Mouse (Mus musculus) C2C12 (cell line): ENCODE data around the gene Lpcat3. TPM values are rescaled to one million over a fixed set of nuclear protein-coding genes. Genes with fewer than 3 reads are reported as not detected.

Experiments
- H3K27me3 ChIP-seq: one replicate; pipeline ENCODE4 v1.6.1; 2011; ENCODE audit not compliant: control insufficient read depth, insufficient read depth, insufficient read length
- H3K36me3 ChIP-seq: one replicate; pipeline ENCODE4 v1.6.1; 2011; ENCODE audit not compliant: control insufficient read depth, insufficient read depth
- H3K4me3 ChIP-seq: one replicate; pipeline ENCODE4 v1.5.1; 2011; ENCODE audit warnings: mild to moderate bottlenecking, control low read depth; ENCODE audit not compliant: poor library complexity, insufficient read depth, severe bottlenecking
- H3K79me2 ChIP-seq: one replicate; pipeline ENCODE4 v1.6.1; 2011; ENCODE audit not compliant: control insufficient read depth, insufficient read depth
- H3K79me3 ChIP-seq: one replicate; pipeline ENCODE4 v1.6.1; 2011; ENCODE audit warnings: low read depth, control low read depth
- H3ac ChIP-seq: one replicate; pipeline ENCODE3; 2011; ENCODE audit warnings: low read depth; ENCODE audit not compliant: control insufficient read depth, insufficient read length
- CEBPB ChIP-seq: IDR thresholded peaks from one replicate; pipeline ENCODE4 v1.6.1; 2011; ENCODE audit warnings: low read depth, mild to moderate bottlenecking, control low read depth, moderate library complexity
- CTCF ChIP-seq: IDR thresholded peaks from one replicate; pipeline ENCODE4 v1.5.1; 2011; ENCODE audit not compliant: control insufficient read depth, insufficient read depth, insufficient read length
- FOSL1 ChIP-seq: IDR thresholded peaks from one replicate; pipeline ENCODE4 v1.8.0; 2011; ENCODE audit warnings: mild to moderate bottlenecking, low read length; ENCODE audit not compliant: poor library complexity, insufficient read depth, severe bottlenecking
- MAX ChIP-seq: IDR thresholded peaks from one replicate; pipeline ENCODE4 v1.6.1; 2011; ENCODE audit warnings: mild to moderate bottlenecking, control low read depth
- MYOD1 ChIP-seq: IDR thresholded peaks from one replicate; pipeline ENCODE4 v1.6.1; 2011; ENCODE audit warnings: low read depth; ENCODE audit not compliant: control insufficient read depth, insufficient read length
- MYOG ChIP-seq: IDR thresholded peaks from one replicate; pipeline ENCODE4 v1.6.1; 2011; ENCODE audit not compliant: control insufficient read depth, insufficient read length; ENCODE audit errors: extremely low read depth
- USF1 ChIP-seq: IDR thresholded peaks from one replicate; pipeline ENCODE4 v1.6.1; 2011; ENCODE audit warnings: low read depth, mild to moderate bottlenecking, control low read depth, moderate library complexity
- polyA plus RNA-seq: library from polyadenylated mRNA; unstranded; fragments of >200 nt; fragmentation: generic; extraction: Trizol; gene quantifications from one replicate; pipeline ENCODE4 v1.2.1, GENCODE M21; 2012; ENCODE audit warnings: missing spikeins

Lpcat3 gene
- polyA plus RNA-seq, 1 experiment = 55.4 TPM

- H3K27me3 ChIP-seq = no peaks in the 10 kb centered on the region
These were observed 69.9 kb downstream of the Lpcat3 start for GRCm38 (mm10) chr6:124732476-124733370.

GRCm38 (mm10) chr6:124734417-124734816 is 71.6 kb downstream of the Lpcat3 start:
- Histone ChIP-seq H3K27me3 (no peaks in the 10 kb centered on the region), H3K79me3 (no peaks in the 10 kb centered on the region), H3K4me3 (no peak overlapping the region), H3K36me3 (no peaks in the 10 kb centered on the region), H3K79me2 (peaks cover 5% of the 10 kb centered on the region), H3ac (no peak overlapping the region)
- TF ChIP-seq CEBPB (no peak), MYOD1 (no peak), USF1 (no peak), CTCF (no peak), MAX (no peak), MYOG (no peak), FOSL1 (no peak)

More at GRCm38 (mm10) chr6:124732476-124733370, 69.9 kb downstream of the Lpcat3 start:
- Histone ChIP-seq H3ac (no peak overlapping the region), H3K79me3 (no peaks in the 10 kb centered on the region), H3K79me2 (no peaks in the 10 kb centered on the region), H3K36me3 (no peaks in the 10 kb centered on the region), H3K4me3 (no peak overlapping the region)
- TF ChIP-seq USF1 (no peak), CTCF (no peak), CEBPB (no peak), MYOD1 (no peak), MAX (no peak), FOSL1 (no peak)

GRCm38 (mm10) chr6:124737040-124737439 is 74.2 kb downstream of the Lpcat3 start:
- Histone ChIP-seq H3ac (no peak overlapping the region), H3K79me2 (peaks cover 10% of the 10 kb centered on the region), H3K4me3 (no peak overlapping the region), H3K36me3 (no peaks in the 10 kb centered on the region), H3K27me3 (no peaks in the 10 kb centered on the region), H3K79me3 (no peaks in the 10 kb centered on the region)
- TF ChIP-seq CEBPB (no peak), FOSL1 (no peak), USF1 (no peak), MAX (no peak), MYOD1 (no peak), MYOG (no peak), CTCF (no peak)

GRCm38 (mm10) chr6:124738511-124739023 is 75.7 kb downstream of the Lpcat3 start, which contains the start of gene Ptpn6:
Gene Ptpn6, minus strand, starts transcription at chr6:124738714.
- Histone ChIP-seq H3ac (no peak within 1 kb of the TSS), H3K36me3 (peaks cover 10% of the 10 kb centered on the region), H3K79me2 (peaks cover 10% of the 10 kb centered on the region), H3K4me3 (no peak within 1 kb of the TSS), H3K79me3 (no peaks in the 10 kb centered on the region), H3K27me3 (no peaks in the 10 kb centered on the region)
- TF ChIP-seq CEBPB = no peak
- TF ChIP-seq FOSL1 = no peak
- TF ChIP-seq MYOD1 = no peak
- TF ChIP-seq CTCF = no peak
- no peak for TF ChIP-seq USF1
- no peak for TF ChIP-seq MAX

DNA sequence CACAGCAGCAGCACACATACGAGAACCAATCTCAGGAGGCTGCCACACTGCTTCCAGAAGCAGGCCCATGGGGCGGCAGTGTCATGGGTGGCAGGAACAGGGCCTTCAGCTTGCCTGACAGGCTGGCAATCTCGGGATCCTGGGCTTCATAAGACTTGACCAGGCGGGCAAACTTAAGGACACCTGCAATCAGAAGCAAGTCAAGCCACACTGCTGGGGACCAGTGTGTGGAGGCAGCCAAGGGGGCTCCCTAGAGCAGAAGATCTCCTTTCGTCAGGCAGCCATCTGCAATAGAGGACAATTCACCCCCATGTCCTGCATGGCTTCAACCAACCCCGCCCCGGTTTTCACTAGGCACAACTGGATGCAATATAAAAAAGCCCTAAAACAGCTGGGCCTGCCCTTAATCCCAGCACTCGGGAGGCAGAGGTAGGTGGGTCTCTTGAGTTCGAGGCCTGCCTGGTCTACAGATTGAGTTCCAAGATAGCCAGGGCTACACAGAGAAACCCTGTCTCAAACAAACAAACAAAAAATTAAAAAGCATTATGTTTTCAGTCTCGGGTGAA is 76.5 kb downstream of the Lpcat3 start:
- H3K79me2 ChIP-seq = peaks cover 10% of the 10 kb centered on the region
- H3K36me3 ChIP-seq = peaks cover 18% of the 10 kb centered on the region
- H3K4me3 ChIP-seq = no peak overlapping the region
- TF ChIP-seq MAX = no peak
- no peak for TF ChIP-seq CTCF
- TF ChIP-seq MYOG = no peak
- no peak for TF ChIP-seq CEBPB
- no peak for TF ChIP-seq FOSL1
- no peak for TF ChIP-seq MYOD1
- no peak for TF ChIP-seq USF1
- H3K27me3 ChIP-seq = no peaks in the 10 kb centered on the region
- H3ac ChIP-seq = no peak overlapping the region
- H3K79me3 ChIP-seq = no peaks in the 10 kb centered on the region
